Mouse (Mus musculus) lung, postnatal 0 days (tissue): Measurements from ENCODE around the gene Pde4d. TPM values are rescaled to one million over a fixed set of nuclear protein-coding genes. Genes with fewer than 3 reads are reported as not detected.

Experiments used
- ATAC-seq: fragments of 200-750 bp; cut with Nextera tagmentation; 2 replicates; pipeline ENCODE4 v1.8.0; 2017; ENCODE audit warnings: moderate library complexity
- DNase-seq: peaks from one replicate; pipeline ENCODE4 v3.0.0-alpha.2; 2016; ENCODE audit warnings: low spot score
- H3K27ac ChIP-seq: fragments of 300-500 bp; sonication (generic); 2 replicates; pipeline ENCODE4 v1.5.1; 2014; ENCODE audit warnings: antibody characterized with exemption, mild to moderate bottlenecking, low read length, mixed read lengths
- H3K27me3 ChIP-seq: fragments of 300-500 bp; sonication (generic); replicated peaks from 2 replicates; pipeline ENCODE4 v1.6.1; 2014; ENCODE audit warnings: low read length, mixed read lengths; ENCODE audit not compliant: insufficient read depth
- H3K36me3 ChIP-seq: fragments of 300-500 bp; sonication (generic); 2 replicates; pipeline ENCODE4 v1.6.1; 2014; ENCODE audit warnings: low read length, mixed read lengths; ENCODE audit not compliant: insufficient read depth
- H3K4me1 ChIP-seq: fragments of 300-500 bp; sonication (generic); 2 replicates; pipeline ENCODE4 v1.6.1; 2014; ENCODE audit warnings: antibody characterized with exemption, low read depth, low read length, mixed read lengths; ENCODE audit not compliant: insufficient read depth
- H3K4me2 ChIP-seq: fragments of 300-500 bp; sonication (generic); replicated peaks from 2 replicates; pipeline ENCODE4 v1.6.1; 2014; ENCODE audit warnings: low read depth, mild to moderate bottlenecking, low read length, moderate library complexity, mixed read lengths
- H3K4me3 ChIP-seq: fragments of 300-500 bp; sonication (generic); 2 replicates; pipeline ENCODE4 v1.5.1; 2014; ENCODE audit warnings: low read depth, low read length
- H3K9ac ChIP-seq: fragments of 300-500 bp; sonication (generic); replicated peaks from 2 replicates; pipeline ENCODE4 v1.6.1; 2014; ENCODE audit warnings: low read depth, mild to moderate bottlenecking
- H3K9me3 ChIP-seq: fragments of 300-500 bp; sonication (generic); 2 replicates; pipeline ENCODE4 v1.6.1; 2016; ENCODE audit warnings: low read length, mixed read lengths
- CTCF ChIP-seq: IDR thresholded peaks from 2 replicates; pipeline ENCODE4 v1.5.1; 2016; ENCODE audit warnings: antibody characterized with exemption, mild to moderate bottlenecking
- EP300 ChIP-seq: IDR thresholded peaks from 2 replicates; pipeline ENCODE4 v1.6.1; 2016; ENCODE audit warnings: antibody characterized with exemption, mild to moderate bottlenecking, control low read depth
- whole genome bisulfite sequencing: fragments of 180-500 bp; shearing (Covaris S2); extraction: QIAGEN DNeasy Blood & Tissue Kit; methylation state at CpG from one replicate; pipeline ENCODE4 v1.1.7; 2014; 5-methylcytosine and 5-hydroxymethylcytosine counted together
- polyA plus RNA-seq: library from polyadenylated mRNA; unstranded; fragments of >200 nt; fragmentation: Nextera tagmentation; extraction: Ambion mirVana; gene quantifications from 2 replicates; pipeline ENCODE4 v1.2.1, GENCODE M21; 2015

Gene Pde4d
- polyA plus RNA-seq, 1 experiment from 2014 or later, result 19.7 TPM

DNA sequence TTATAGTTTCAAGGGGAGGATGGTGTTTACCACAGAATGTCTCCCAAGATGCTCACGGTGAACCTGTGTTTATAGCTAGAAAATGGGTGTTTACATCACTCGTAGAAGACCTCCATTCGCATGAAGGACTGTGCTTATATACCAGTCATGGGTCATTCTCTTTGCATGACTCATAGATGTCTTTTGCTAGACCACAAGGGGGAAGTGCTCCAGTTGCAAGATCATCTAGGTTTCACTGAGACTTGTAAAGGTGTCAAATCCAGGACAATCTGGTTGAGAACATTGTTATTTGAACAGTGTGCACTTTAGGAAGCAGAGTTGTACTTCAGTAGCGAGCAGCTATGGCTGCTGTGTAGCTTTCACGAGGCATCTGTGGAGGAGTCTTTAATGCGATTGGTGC lies 35.3 kb downstream of the Pde4d start:
- no peak overlapping the region for H3K9ac ChIP-seq
- no peaks in the 10 kb centered on the region for H3K27me3 ChIP-seq
- ATAC-seq, result no peak
- H3K4me2 ChIP-seq, result no peak overlapping the region
- H3K36me3 ChIP-seq, result no peaks in the 10 kb centered on the region
- peak; percentile 27 for DNase-seq
- H3K4me1 ChIP-seq, result no peaks in the 10 kb centered on the region
- no peaks in the 10 kb centered on the region for H3K9me3 ChIP-seq
- H3K4me3 ChIP-seq, result no peak overlapping the region
- TF ChIP-seq CTCF (no peak), EP300 (no peak)
- no peak overlapping the region for H3K27ac ChIP-seq
- WGBS, result 53% methylated on average over 6 of the region's 6 CpGs

DNA sequence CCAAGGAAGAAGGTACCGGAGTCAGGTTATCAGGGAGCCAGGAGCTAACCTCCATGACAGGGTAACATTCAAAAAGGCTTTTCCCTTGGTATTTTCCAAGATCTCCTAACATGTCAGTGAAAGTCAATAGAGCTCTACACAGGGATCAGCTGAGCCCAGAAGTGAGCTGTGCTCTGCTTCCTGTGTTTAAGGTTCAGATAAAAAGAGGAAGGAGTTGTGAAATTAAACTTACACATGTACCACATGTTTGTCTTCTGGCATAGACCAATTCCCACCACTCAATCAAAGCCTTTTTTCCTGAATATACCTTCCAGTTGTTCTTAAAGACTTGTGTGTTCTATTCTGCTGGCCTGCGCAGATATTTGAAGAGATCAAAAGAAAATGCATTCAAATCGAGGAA lies 37.3 kb downstream of the Pde4d start:
- ATAC-seq (no peak), DNase-seq (peak; percentile 19)
- H3K9me3 ChIP-seq, result no peaks in the 10 kb centered on the region
- no peaks in the 10 kb centered on the region for H3K36me3 ChIP-seq
- H3K27ac ChIP-seq, result no peak overlapping the region
- no peak overlapping the region for H3K9ac ChIP-seq
- no peak overlapping the region for H3K4me2 ChIP-seq
- 78% methylated on average over 3 of the region's 3 CpGs for WGBS
- TF ChIP-seq CTCF, result no peak
- no peak for TF ChIP-seq EP300
- H3K4me1 ChIP-seq, result no peaks in the 10 kb centered on the region
- no peak overlapping the region for H3K4me3 ChIP-seq
- no peaks in the 10 kb centered on the region for H3K27me3 ChIP-seq

DNA sequence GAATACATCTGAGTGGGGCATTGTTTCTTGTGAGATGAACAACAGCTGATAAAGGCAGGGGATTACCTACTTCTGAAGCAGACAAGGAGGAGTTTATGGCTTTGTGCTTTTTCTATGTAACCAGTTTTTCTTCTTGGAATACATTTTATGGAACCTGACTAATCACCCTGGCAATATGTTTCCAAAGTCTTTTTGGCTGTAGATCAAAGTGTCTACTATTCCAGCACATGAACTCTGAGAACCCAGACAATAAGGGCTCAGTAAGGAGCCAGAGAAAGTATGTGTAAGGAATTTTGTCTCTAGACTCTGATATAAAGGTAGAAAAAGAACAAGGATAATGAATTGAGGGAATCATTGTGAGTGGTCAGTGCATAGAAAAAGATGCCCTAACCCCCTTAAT lies 40.1 kb downstream of the Pde4d start:
- H3K9ac ChIP-seq, result no peak overlapping the region
- no peaks in the 10 kb centered on the region for H3K4me1 ChIP-seq
- no peak overlapping the region for H3K4me3 ChIP-seq
- H3K9me3 ChIP-seq, result no peaks in the 10 kb centered on the region
- DNase-seq (no peak), ATAC-seq (no peak)
- H3K27me3 ChIP-seq, result no peaks in the 10 kb centered on the region
- no peak overlapping the region for H3K27ac ChIP-seq
- TF ChIP-seq CTCF, result no peak
- TF ChIP-seq EP300, result no peak
- H3K4me2 ChIP-seq, result no peak overlapping the region
- H3K36me3 ChIP-seq, result no peaks in the 10 kb centered on the region

DNA sequence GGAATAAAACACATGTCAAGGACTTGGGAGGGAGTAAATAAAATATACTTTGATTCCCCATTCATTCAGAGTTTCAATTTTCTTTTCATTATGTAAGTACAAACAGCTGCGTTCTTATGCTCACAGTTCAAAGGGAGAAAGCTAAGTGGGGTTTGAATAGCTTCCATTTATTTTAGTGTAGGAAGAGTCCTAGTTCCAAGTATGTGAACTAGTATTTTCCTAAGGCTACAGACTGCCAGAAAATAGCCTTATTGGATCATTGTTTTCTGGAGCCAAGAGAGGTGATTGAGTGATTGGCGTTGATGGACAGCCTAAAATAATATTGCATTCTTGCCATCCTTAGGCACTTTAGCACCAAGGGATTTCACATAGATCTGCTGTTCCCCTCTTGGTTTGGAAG lies 41.1 kb downstream of the Pde4d start:
- Histone ChIP-seq H3K9ac (no peak overlapping the region), H3K9me3 (no peaks in the 10 kb centered on the region), H3K4me3 (no peak overlapping the region), H3K4me2 (no peak overlapping the region), H3K36me3 (no peaks in the 10 kb centered on the region), H3K27me3 (no peaks in the 10 kb centered on the region), H3K27ac (no peak overlapping the region), H3K4me1 (no peaks in the 10 kb centered on the region)
- ATAC-seq, result no peak
- no peak for TF ChIP-seq CTCF
- no peak for TF ChIP-seq EP300
- no peak for DNase-seq
- WGBS, result 76% methylated on average over 2 of the region's 2 CpGs

DNA sequence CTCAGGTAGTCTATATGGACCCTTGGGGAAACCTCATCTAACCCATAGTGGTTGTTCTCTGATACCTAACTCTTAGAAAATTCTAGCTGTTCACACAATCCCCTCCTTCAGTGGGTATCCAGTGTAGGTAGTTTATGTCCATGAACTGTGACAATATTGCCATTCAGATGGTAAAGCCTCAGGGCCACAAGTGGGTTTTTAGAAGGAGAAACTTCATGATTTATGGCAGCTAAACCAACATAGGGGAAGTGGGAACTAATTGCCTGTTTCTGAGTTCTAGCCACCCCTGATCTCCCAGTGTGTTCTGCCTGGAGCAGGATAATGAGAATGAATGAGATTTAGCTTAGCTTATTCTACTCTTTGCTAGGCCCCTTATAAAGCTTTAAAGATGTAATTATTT lies 43.1 kb downstream of the Pde4d start:
- no peak overlapping the region for H3K4me3 ChIP-seq
- no peak overlapping the region for H3K27ac ChIP-seq
- no peaks in the 10 kb centered on the region for H3K36me3 ChIP-seq
- H3K4me2 ChIP-seq, result no peak overlapping the region
- H3K9me3 ChIP-seq, result no peaks in the 10 kb centered on the region
- ATAC-seq (no peak), DNase-seq (no peak)
- TF ChIP-seq CTCF (no peak), EP300 (no peak)
- H3K27me3 ChIP-seq, result no peaks in the 10 kb centered on the region
- H3K9ac ChIP-seq, result no peak overlapping the region
- no peaks in the 10 kb centered on the region for H3K4me1 ChIP-seq

DNA sequence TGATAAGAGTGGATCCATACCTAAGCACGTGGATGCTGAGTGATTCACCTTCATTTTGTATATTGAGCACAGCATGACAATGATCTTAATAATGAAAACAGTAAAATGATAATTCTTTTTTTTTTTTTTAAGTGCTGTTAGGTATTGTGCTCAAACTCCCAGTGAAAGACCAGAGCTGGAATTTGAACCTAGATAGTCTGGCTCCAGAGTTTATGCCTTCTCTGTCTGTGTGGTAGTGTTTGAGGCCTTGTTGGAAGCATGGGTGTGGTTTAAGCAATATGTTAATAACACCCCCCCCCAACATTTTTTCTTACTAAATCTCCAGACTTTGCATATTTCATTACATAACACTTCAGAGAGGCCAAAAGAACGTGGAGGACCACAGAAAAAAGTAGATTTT lies 44.6 kb downstream of the Pde4d start:
- Histone ChIP-seq H3K27me3 (no peaks in the 10 kb centered on the region), H3K9me3 (no peaks in the 10 kb centered on the region), H3K9ac (no peak overlapping the region), H3K4me2 (no peak overlapping the region), H3K27ac (no peak overlapping the region), H3K36me3 (no peaks in the 10 kb centered on the region), H3K4me1 (no peaks in the 10 kb centered on the region), H3K4me3 (no peak overlapping the region)
- DNase-seq (no peak), ATAC-seq (no peak)
- WGBS, result 51% methylated on average over 2 of the region's 2 CpGs
- TF ChIP-seq EP300 (no peak), CTCF (no peak)

DNA sequence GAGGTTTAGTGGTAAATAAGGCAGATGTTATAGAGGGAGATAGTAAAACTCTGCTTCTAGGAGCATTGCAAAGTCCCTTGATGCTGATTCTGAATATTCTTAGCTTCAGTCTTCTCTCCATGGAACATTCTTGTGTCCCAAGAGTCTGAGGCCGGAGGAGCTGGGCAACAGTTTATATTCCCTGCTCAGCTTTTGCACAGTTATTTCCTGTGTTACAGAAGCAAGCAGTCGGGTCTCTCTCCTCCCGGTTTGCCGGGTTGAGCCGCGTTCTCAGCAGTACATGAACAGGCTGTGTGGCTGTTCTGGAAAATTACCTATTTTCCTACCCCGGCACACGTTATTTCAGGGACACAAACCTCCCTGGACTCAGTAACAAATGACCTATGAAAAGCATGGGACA lies 48.0 kb downstream of the Pde4d start:
- 32% methylated on average over 8 of the region's 8 CpGs for whole genome bisulfite sequencing
- H3K9ac ChIP-seq, result no peak overlapping the region
- no peaks in the 10 kb centered on the region for H3K4me1 ChIP-seq
- H3K27me3 ChIP-seq, result no peaks in the 10 kb centered on the region
- H3K4me3 ChIP-seq, result no peak overlapping the region
- no peak overlapping the region for H3K27ac ChIP-seq
- TF ChIP-seq CTCF (no peak), EP300 (no peak)
- H3K4me2 ChIP-seq, result peak overlapping the region; percentile 44
- no peaks in the 10 kb centered on the region for H3K9me3 ChIP-seq
- DNase-seq (no peak), ATAC-seq (no peak)
- no peaks in the 10 kb centered on the region for H3K36me3 ChIP-seq
